Mouse (Mus musculus) liver, postnatal 0 days (tissue): ENCODE data around the gene Msh4.

Experiments used
- CTCF ChIP-seq: sonication (generic); IDR thresholded peaks from 2 replicates; pipeline ENCODE4 v1.5.1; 2016; ENCODE audit warnings: antibody characterized with exemption, low read depth
- EP300 ChIP-seq: IDR thresholded peaks from 2 replicates; pipeline ENCODE4 v1.6.1; 2016; ENCODE audit warnings: antibody characterized with exemption, low read depth, mild to moderate bottlenecking

DNA sequence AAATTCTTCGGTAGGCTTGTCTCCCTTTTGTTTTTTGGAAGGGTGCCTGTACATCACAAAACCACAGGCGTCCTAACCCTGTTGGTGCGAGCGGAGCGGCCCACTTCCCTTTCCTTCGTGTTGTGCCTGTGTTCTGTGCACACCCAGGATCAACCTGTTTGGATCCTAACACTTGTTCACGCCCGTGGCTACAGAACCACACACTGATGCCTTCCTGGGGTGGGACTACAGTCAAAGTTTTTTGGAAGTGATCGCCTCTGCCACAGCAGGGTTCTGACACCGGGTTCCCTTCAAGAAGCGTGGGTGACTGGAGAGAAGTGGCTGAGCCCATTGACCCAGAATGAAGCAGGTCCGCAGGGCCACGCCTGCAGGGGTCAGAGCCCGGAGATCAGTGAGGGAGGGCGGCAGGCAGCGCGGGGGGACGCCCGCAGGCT lies 38.0 kb upstream of the Msh4 start:
- TF ChIP-seq CTCF (no peak), EP300 (no peak)
